Mouse (Mus musculus): ENCODE measurements around the gene Podxl. TPM values are rescaled to one million over a fixed set of nuclear protein-coding genes. Genes with fewer than 3 reads are reported as not detected.
A peak's percentile ranks its signal among the peaks of the same experiment; 100 is the strongest.

The Podxl gene
- polyA plus RNA-seq, 1 experiment from 2014 or later, result 7.8 TPM

- no peaks in the 10 kb centered on the region for H3K9me3 ChIP-seq
- no peak overlapping the region for H3K27ac ChIP-seq
- H3K4me3 ChIP-seq, result no peak overlapping the region
- H3K4me1 ChIP-seq, result no peaks in the 10 kb centered on the region
- no peaks in the 10 kb centered on the region for H3K27me3 ChIP-seq
- H3K9ac ChIP-seq, result no peak overlapping the region
- no peak for ATAC-seq (ENCODE audit: insufficient number of reproducible peaks, low FRiP score, low TSS enrichment, low read depth)
- H3K4me2 ChIP-seq, result no peak overlapping the region
- no peaks in the 10 kb centered on the region for H3K36me3 ChIP-seq
- 86% methylated on average over 4 of the region's 4 CpGs for WGBS
These were observed 26.6 kb downstream of the Podxl start for GRCm38 (mm10) chr6:31537193-31537592.

- Histone ChIP-seq H3K27ac (no peak overlapping the region), H3K4me3 (no peak overlapping the region), H3K36me3 (no peaks in the 10 kb centered on the region), H3K9ac (no peak overlapping the region), H3K9me3 (no peaks in the 10 kb centered on the region), H3K27me3 (no peaks in the 10 kb centered on the region), H3K4me2 (no peak overlapping the region), H3K4me1 (no peaks in the 10 kb centered on the region)
- no peak for ATAC-seq (ENCODE audit: insufficient number of reproducible peaks, low FRiP score, low TSS enrichment, low read depth)
- 94% methylated on average over 5 of the region's 5 CpGs for WGBS
These were observed 29.1 kb downstream of the Podxl start for GRCm38 (mm10) chr6:31534705-31535104.

GRCm38 (mm10) chr6:31531880-31532279 is 31.9 kb downstream of the Podxl start:
- Histone ChIP-seq H3K4me3 (no peak overlapping the region), H3K36me3 (no peaks in the 10 kb centered on the region), H3K9ac (no peak overlapping the region), H3K4me1 (no peaks in the 10 kb centered on the region), H3K4me2 (no peak overlapping the region), H3K9me3 (no peaks in the 10 kb centered on the region), H3K27me3 (no peaks in the 10 kb centered on the region), H3K27ac (no peak overlapping the region)
- ATAC-seq (ENCODE audit: insufficient number of reproducible peaks, low FRiP score, low TSS enrichment, low read depth), result no peak
- 79% methylated on average over 3 of the region's 3 CpGs for WGBS

- no peaks in the 10 kb centered on the region for H3K9me3 ChIP-seq
- H3K9ac ChIP-seq, result no peak overlapping the region
- H3K36me3 ChIP-seq, result no peaks in the 10 kb centered on the region
- H3K4me2 ChIP-seq, result no peak overlapping the region
- H3K4me3 ChIP-seq, result no peak overlapping the region
- H3K27ac ChIP-seq, result no peak overlapping the region
- no peaks in the 10 kb centered on the region for H3K27me3 ChIP-seq
- H3K4me1 ChIP-seq, result no peaks in the 10 kb centered on the region
- WGBS, result 74% methylated on average over 5 of the region's 5 CpGs
- no peak for ATAC-seq (ENCODE audit: insufficient number of reproducible peaks, low FRiP score, low TSS enrichment, low read depth)
These were observed 35.4 kb downstream of the Podxl start for GRCm38 (mm10) chr6:31528339-31528738.

- H3K4me2 ChIP-seq, result no peak overlapping the region
- H3K27ac ChIP-seq, result no peak overlapping the region
- H3K27me3 ChIP-seq, result no peaks in the 10 kb centered on the region
- H3K4me3 ChIP-seq, result no peak overlapping the region
- WGBS, result 72% methylated on average over 7 of the region's 7 CpGs
- no peaks in the 10 kb centered on the region for H3K9me3 ChIP-seq
- no peak overlapping the region for H3K9ac ChIP-seq
- H3K36me3 ChIP-seq, result no peaks in the 10 kb centered on the region
- ATAC-seq (ENCODE audit: insufficient number of reproducible peaks, low FRiP score, low TSS enrichment, low read depth), result no peak
- H3K4me1 ChIP-seq, result no peaks in the 10 kb centered on the region
These were observed 35.9 kb downstream of the Podxl start for GRCm38 (mm10) chr6:31527897-31528296.

- Histone ChIP-seq H3K9ac (no peak overlapping the region), H3K4me3 (no peak overlapping the region), H3K4me2 (no peak overlapping the region), H3K27me3 (no peaks in the 10 kb centered on the region), H3K36me3 (no peaks in the 10 kb centered on the region), H3K4me1 (no peaks in the 10 kb centered on the region), H3K27ac (no peak overlapping the region), H3K9me3 (no peaks in the 10 kb centered on the region)
- ATAC-seq (ENCODE audit: insufficient number of reproducible peaks, low FRiP score, low TSS enrichment, low read depth), result no peak
- WGBS, result 81% methylated on average over 5 of the region's 5 CpGs
These were observed 36.9 kb downstream of the Podxl start for GRCm38 (mm10) chr6:31526929-31527328.

- Histone ChIP-seq H3K27me3 (no peaks in the 10 kb centered on the region), H3K4me1 (no peaks in the 10 kb centered on the region), H3K4me3 (no peak overlapping the region), H3K9me3 (no peaks in the 10 kb centered on the region), H3K27ac (no peak overlapping the region), H3K4me2 (no peak overlapping the region), H3K36me3 (no peaks in the 10 kb centered on the region), H3K9ac (no peak overlapping the region)
- 60% methylated on average over 6 of the region's 6 CpGs for WGBS
- 0 out of 2 replicates have a peak, but pooled peaks have one; percentile 22 for ATAC-seq (ENCODE audit: insufficient number of reproducible peaks, low FRiP score, low TSS enrichment, low read depth)
These were observed 38.4 kb downstream of the Podxl start for GRCm38 (mm10) chr6:31525231-31525900.

- H3K27ac ChIP-seq, result no peak overlapping the region
- H3K4me3 ChIP-seq, result no peak overlapping the region
- ATAC-seq (ENCODE audit: insufficient number of reproducible peaks, low FRiP score, low TSS enrichment, low read depth), result no peak
- H3K27me3 ChIP-seq, result no peaks in the 10 kb centered on the region
- H3K4me1 ChIP-seq, result no peaks in the 10 kb centered on the region
- H3K9me3 ChIP-seq, result no peaks in the 10 kb centered on the region
- 84% methylated on average over 8 of the region's 8 CpGs for WGBS
- no peak overlapping the region for H3K4me2 ChIP-seq
- H3K36me3 ChIP-seq, result no peaks in the 10 kb centered on the region
- H3K9ac ChIP-seq, result no peak overlapping the region
These were observed 39.1 kb downstream of the Podxl start for GRCm38 (mm10) chr6:31524647-31525046.

GRCm38 (mm10) chr6:31524121-31524520 is 39.7 kb downstream of the Podxl start:
- Histone ChIP-seq H3K9ac (no peak overlapping the region), H3K9me3 (no peaks in the 10 kb centered on the region)
- WGBS, result 89% methylated on average over 13 of the region's 13 CpGs

GRCm38 (mm10) chr6:31523657-31524056 is 40.1 kb downstream of the Podxl start:
- H3K27me3 ChIP-seq, result no peaks in the 10 kb centered on the region
- no peaks in the 10 kb centered on the region for H3K36me3 ChIP-seq
- H3K9ac ChIP-seq, result no peak overlapping the region
- no peak overlapping the region for H3K27ac ChIP-seq
- H3K4me1 ChIP-seq, result no peaks in the 10 kb centered on the region
- ATAC-seq (ENCODE audit: insufficient number of reproducible peaks, low FRiP score, low TSS enrichment, low read depth), result no peak
- H3K4me3 ChIP-seq, result no peak overlapping the region
- WGBS, result 84% methylated on average over 4 of the region's 4 CpGs
- no peaks in the 10 kb centered on the region for H3K9me3 ChIP-seq
- H3K4me2 ChIP-seq, result no peak overlapping the region

More at GRCm38 (mm10) chr6:31524121-31524520, 39.7 kb downstream of the Podxl start:
- H3K4me3 ChIP-seq, result no peak overlapping the region
- H3K27ac ChIP-seq, result no peak overlapping the region
- no peak for ATAC-seq (ENCODE audit: insufficient number of reproducible peaks, low FRiP score, low TSS enrichment, low read depth)
- no peaks in the 10 kb centered on the region for H3K4me1 ChIP-seq
- H3K27me3 ChIP-seq, result no peaks in the 10 kb centered on the region
- no peaks in the 10 kb centered on the region for H3K36me3 ChIP-seq
- no peak overlapping the region for H3K4me2 ChIP-seq

GRCm38 (mm10) chr6:31523039-31523438 is 40.7 kb downstream of the Podxl start:
- Histone ChIP-seq H3K27me3 (no peaks in the 10 kb centered on the region), H3K9ac (no peak overlapping the region), H3K36me3 (no peaks in the 10 kb centered on the region), H3K4me3 (no peak overlapping the region), H3K9me3 (no peaks in the 10 kb centered on the region), H3K4me1 (no peaks in the 10 kb centered on the region), H3K4me2 (no peak overlapping the region), H3K27ac (no peak overlapping the region)
- WGBS, result 57% methylated on average over 5 of the region's 5 CpGs
- ATAC-seq (ENCODE audit: insufficient number of reproducible peaks, low FRiP score, low TSS enrichment, low read depth), result no peak

GRCm38 (mm10) chr6:31522478-31522877 is 41.3 kb downstream of the Podxl start:
- no peak for ATAC-seq (ENCODE audit: insufficient number of reproducible peaks, low FRiP score, low TSS enrichment, low read depth)
- no peak overlapping the region for H3K27ac ChIP-seq
- H3K36me3 ChIP-seq, result no peaks in the 10 kb centered on the region
- no peaks in the 10 kb centered on the region for H3K27me3 ChIP-seq
- WGBS, result 45% methylated on average over 4 of the region's 4 CpGs
- H3K4me2 ChIP-seq, result no peak overlapping the region
- no peaks in the 10 kb centered on the region for H3K4me1 ChIP-seq
- no peaks in the 10 kb centered on the region for H3K9me3 ChIP-seq
- no peak overlapping the region for H3K9ac ChIP-seq
- no peak overlapping the region for H3K4me3 ChIP-seq

All from limb, embryonic 15.5 days (tissue).